Mouse (Mus musculus): Measurements from ENCODE around the gene Ssr2.
"Not testable (repeated sequence)": the region's sequence is repeated elsewhere in the genome, so short reads cannot be mapped to it uniquely, and the experiment has no call there.

Gene Ssr2

DNA sequence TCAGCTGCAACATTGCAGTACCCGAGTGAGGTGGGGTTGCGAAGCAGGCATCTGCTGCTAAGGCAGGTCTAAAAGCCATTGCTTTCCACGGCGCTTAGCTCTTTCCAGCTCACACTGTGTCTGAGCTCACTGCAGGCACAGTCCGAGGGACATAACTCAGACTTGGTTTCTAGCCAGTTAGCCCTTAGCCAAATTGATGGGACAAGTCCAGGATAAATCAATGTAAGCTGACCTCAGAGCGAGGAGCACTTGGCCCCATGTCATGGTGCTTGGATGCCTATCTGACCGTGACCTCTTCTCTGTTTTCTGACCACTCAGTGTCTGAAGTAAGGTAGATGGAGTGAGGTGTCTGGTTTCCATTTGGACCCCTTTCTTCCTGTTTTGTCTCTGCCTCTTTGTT is 11.7 kb upstream of the Ssr2 start:
- DNase-seq (ENCODE audit: low spot score in 2 of 2), result no peak

DNA sequence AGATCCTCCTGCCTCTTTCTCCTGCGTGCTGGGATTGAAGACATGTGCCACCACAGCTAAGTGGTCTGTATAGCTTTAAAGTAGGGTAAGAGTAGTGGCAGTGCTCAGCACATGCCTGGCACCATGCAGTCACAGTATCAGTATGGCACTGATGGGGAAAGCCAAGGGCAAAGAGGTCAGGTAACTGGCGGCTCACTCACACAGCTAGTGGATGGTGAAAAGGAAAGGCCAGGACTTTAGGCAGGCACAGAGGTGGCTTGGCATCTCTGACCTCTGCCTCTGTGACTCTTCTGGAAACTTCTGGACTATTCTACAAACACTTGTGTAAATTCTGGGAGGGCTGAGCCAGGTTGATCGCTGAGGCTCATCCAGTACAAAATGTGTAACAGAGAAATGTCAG is 9.6 kb upstream of the Ssr2 start:
- DNase-seq (ENCODE audit: low spot score in 2 of 2), result no peak

DNA sequence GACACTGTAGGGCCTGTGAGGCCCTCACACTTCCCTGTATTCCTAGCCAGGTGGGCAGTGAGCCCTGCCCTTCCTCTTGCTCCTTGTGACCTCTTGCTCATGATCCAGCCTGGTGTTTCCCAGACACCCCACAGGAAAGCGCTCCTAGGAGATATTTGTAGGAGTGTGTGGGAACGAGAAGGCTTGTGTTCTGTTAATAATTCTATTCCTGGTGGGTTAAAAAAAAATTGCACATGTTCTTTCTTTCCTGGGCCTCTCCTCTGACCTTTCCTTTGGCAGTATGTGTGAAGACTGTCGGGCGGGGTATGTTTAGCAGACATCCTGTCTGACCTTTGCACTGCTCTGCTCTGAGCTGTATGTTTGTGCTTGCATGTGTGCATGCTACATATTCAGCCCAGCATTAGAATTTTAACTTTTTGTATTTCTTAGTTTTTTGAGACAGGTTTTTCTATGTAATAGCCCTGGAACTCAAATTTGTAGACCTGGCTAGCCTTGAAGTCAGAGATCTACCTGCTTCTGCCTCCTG is 9.1 kb upstream of the Ssr2 start:
- no peak for DNase-seq (ENCODE audit: low spot score in 2 of 2)

DNA sequence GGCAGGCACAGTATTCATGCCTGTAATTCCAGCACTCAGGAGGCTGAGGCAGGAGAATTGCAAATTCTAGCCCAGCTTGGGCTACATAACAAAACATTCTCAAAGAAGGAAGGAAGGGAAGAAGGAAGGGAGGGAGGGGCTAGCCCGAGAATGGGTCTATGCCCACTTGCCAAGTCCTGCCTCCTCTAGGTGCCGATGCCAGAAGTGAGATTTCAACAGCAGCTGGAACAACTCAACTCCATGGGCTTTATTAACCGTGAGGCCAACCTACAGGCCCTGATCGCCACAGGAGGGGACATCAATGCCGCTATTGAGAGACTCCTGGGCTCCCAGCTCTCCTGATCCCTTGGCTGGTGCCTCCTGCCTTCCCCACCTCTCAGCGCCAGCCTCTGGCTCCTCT is 7.8 kb upstream of the Ssr2 start:
- no peak for DNase-seq (ENCODE audit: low spot score in 2 of 2)

DNA sequence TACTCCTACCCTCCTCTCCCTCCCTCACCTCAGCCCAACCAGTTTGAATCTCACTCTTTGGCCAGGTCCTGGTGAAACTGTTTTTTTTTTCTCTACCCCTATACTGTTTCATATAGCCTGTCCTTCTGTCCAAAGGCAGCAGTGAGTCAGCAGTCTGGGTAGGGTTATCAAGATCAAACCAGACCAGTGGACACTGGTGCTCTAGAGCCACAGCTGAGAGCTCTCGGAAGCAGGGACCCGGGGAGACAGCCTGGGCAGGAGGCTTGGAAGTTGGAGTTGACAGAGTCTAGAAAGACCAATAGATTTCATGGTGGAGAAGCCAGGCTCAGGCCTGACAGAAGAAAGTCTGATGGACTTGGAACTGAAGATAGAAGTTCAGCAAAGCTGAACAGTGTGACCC is 7.1 kb upstream of the Ssr2 start:
- no peak for DNase-seq (ENCODE audit: low spot score in 2 of 2)

DNA sequence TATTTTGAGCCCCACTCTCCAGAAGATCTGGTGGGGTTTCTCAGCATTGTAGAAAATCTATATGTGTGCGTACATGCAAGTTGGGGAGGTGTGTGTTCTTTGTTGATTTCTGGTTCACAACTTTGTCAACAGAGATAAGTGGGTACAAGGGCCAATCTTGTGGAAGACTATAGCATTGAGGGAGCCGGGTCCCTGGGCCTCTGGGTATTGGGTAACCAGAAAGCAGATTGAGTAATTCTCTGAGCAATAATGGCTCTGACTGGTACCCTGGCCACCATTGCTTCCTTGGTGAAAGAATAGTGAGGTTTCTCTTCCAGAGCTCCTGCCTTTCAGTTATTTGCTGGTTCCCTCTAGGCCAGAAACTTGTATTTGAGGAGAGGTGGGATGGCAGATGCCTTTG is 6.6 kb upstream of the Ssr2 start:
- no peak for DNase-seq (ENCODE audit: low spot score in 2 of 2)

DNA sequence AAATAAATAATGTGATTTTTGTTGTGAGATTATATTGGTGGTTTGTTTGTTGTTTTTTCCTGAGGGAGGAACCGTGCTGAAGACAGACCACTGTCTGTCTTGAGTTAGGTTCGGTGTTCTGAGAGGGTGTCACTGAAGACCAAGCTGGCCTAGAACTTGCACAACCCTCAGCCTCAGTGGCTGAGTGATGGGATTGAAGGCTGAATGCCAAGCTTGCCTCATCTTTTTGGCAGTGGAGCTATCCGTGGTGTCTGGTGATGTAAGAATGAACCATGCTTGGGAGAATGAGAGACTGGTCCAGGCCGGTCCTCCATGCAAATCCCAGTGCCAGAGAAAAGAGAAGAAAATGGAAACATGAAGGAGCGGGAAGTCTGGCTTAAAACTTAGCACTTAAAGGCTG is 6.0 kb upstream of the Ssr2 start:
- DNase-seq (ENCODE audit: low spot score in 2 of 2), result no peak

DNA sequence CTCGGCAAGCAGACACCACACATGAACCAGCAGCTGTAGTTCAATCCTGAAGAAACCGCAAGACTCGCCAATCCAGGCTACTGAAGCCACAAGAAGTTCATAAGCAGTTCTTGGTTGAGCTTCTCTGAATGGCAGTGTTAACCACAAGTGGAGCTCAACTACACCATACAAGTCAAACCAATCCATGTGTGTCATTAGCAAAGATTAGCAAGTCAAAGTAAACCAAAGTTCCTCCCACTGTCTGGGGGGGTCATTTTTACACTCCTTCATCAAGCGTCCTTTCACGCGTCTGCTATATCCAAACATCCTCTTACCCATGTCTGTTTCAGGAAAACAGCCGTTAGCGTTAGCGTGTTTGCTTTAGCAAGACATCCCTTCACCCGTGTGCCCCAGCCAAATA is 5.3 kb upstream of the Ssr2 start:
- no peak for DNase-seq (ENCODE audit: low spot score in 2 of 2)

DNA sequence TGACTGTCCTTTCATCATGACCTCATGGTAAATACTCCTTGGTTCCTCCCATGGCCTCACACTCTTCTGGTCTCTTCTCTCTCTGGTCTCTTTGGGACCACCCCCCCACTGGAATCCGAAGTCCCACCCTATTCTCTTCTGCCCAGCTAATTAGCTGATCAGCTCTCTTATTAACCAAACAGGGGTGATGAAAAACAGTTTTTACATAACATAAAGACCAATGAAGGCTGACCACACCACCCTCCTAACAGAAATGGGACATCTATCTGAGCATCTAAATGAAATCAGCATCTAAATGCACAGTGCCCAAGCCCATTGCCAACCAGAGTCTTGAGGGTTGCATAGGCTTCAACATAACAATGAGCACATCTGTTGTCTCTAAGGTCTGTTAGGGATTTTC is 3.8 kb upstream of the Ssr2 start:
- DNase-seq (ENCODE audit: low spot score in 2 of 2), result no peak

DNA sequence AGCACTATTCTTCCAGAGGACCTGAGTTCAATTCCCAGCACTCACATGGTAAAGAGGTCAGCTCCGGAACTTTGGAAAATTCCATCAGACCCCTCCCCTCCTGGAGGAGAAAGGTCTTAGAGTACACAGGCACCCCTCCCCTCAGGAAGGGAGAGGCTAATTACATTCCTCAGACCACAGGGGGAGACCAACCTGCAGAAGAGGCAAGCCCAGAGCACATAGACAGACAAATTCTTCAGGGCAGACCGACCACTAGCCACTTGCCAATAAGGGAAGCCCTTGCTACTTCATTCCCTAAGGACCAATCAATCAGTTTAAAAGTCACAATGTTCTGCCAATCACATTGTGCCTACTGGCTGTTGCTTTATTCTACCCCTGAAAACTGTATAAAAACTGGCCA is 2.8 kb upstream of the Ssr2 start:
- no peak for DNase-seq (ENCODE audit: low spot score in 2 of 2)

DNA sequence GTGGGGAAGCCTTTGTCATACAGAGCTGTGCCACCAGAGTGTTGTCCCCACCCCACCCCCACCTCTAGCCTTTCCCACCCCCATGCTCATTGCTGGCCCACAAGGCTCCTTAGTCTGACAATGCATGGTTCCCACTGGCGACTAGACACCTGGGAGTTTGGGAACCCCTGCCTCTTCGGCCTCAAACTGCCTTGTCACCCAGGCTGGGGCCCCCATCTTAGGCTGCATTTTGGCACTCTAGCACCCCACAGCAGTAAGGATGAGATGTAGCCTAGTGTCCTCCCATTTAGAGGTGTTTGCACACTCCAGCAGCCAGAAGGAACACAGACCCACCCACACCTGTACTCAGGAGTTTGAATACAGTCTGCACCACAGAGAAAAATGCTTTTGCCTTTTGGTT is 1.9 kb upstream of the Ssr2 start:
- DNase-seq (ENCODE audit: low spot score in 2 of 2), result no peak

DNA sequence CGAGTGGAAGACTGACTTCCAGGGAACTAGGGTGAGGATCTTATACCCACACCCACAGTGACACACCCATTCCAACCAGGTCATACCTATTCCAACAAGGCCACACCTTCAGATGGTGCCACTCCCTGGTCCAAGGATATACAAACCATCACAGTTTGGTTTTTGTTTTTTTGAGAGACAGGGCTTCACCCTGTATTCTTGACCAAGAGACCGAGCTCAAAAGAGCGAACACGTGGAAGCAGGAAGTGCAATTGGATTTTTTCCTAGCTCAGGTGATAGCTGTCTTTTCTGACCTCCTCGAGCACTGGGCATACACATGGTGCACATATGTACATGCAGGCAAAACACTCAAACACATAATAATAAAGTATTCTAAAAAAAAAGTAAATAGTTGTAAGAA is 2.2 kb downstream of the Ssr2 start:
- DNase-seq (ENCODE audit: low spot score in 2 of 2), result not testable (repeated sequence)

DNA sequence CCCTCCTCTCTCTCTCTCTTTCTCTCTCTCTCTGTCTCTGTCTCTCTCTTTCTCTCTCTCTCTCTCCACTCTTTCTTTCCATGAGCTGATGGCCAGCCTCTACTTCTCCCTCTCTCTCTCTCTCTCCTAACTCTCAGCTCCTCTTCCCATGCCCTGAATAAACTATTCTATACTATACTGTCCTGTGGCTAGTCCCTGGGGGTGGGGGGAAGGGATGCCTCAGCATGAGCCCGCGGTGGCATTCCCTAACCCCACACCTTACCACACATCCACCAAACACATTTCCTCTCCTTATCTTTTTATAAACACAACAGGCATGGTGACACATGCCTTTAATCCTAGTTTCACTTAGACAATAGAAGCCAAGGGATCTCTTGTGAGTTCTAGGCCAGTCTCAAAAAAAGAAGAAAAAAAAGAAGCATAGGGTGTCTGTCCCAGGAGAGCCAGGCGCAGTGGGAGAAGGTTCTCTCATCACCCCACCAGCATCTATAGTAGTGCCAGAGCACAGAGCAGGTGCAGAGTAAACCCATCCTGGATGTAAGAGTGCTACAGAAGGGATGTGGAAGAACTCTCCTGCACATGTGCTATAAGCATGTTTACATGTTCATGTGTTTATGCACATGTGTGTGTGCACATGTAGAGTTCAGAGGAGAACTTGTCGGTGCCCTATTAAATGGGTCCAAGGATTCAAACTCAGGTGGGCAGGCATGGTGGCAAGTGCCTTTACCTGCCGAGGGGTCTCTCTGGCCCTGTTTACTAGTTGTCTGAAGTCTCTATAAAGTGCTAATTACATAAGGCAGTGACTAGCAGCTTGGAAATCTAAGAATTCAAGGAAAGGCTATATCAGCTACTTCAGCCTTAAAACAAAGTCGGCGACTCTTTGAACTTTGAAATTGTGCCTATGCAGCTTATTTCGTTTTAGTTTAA is 3.1 kb downstream of the Ssr2 start:
- DNase-seq (ENCODE audit: low spot score in 2 of 2), result no peak

DNA sequence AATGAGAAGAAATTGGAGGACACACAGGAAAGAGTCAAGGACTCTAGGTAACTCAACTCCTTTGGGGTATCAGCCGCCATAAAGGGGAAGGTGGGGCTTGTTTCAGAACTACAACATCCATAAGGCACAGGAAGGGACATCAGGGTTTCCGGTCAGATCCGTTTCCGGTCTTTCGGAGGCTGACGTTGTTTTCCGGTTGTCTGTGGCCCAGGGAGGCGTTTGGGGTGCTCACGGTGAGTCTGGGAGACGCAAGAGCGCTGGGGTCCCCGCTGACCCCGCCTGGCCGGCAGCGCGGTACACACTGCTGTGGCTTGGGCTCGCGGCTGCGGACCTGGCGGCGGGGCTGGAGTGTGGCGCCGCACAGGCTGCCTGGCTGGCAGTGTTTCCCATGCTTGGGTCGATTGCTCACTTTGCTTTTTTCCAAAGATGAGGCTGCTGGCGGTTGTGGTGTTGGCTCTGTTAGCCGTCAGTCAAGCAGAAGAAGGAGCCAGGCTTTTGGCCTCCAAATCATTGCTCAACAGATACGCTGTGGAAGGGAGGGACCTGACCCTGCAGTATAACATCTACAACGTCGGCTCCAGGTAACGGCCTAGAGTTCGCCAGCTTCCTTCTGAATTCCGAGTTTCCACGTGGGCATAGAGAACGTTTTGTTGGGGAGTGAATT is 3.9 kb downstream of the Ssr2 start:
- DNase-seq (ENCODE audit: low spot score in 2 of 2), result peak; percentile 64 to 67

DNA sequence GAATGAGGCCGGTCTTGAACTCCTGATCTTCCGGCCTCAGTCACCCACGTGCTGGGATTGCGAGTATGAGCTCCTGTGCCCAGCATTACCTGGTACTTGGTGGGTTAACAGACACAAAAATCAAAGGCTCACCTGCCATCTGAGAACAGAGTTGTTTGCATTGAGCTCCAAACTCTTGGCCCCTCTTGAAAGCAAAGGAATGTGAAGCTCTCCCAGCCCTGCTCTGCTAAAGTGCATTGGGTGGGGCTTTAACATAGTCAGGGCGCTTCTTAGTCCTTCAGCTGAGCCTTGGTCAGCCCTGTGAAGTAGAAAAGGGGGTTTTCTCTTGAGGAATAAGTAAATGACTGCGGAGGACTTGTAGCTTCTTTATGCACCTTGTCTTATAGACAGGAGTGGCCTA is 10.1 kb downstream of the Ssr2 start:
- no peak for DNase-seq (ENCODE audit: low spot score in 2 of 2)

DNA sequence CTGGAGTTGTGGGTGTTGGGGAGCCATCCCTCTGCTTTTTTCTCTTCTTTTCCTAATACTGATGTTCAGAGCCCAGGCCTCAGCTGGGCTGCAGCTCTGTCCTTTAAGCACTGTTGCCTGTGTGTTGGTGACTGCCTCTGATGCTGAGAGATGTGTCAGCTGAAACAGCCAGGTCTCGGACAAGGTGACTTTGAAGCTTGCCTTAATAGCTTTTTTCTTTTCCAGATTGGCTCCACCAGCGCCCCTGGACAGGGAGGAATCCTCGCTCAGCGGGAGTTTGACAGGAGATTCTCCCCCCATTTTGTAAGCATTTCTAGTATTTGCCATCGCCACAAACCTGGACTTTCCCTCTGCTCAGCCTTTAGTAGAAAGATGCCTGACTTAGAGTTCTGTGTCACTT is 11.0 kb downstream of the Ssr2 start:
- DNase-seq (ENCODE audit: low spot score in 2 of 2), result no peak

DNA sequence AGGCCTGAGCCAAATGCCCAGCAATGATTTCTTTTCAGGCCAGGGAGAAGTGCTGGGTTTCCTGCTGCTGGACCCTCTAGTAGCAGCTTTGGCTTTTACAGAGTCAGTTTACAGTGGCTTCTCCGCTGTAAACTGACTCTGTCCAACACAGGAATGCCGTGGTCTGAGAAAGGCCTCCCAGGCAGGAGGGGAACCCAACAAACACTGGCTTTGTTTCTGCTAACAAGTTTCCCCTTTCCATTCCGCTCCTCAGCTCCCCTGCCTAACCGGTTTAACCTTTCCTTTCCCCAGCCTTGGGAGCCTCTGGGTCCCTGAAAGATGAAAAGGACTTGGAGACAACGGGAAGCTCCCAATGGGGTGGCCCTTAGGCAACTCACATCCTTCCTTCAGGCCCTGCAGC is 14.6 kb downstream of the Ssr2 start:
- no peak for DNase-seq (ENCODE audit: low spot score in 2 of 2)

DNA sequence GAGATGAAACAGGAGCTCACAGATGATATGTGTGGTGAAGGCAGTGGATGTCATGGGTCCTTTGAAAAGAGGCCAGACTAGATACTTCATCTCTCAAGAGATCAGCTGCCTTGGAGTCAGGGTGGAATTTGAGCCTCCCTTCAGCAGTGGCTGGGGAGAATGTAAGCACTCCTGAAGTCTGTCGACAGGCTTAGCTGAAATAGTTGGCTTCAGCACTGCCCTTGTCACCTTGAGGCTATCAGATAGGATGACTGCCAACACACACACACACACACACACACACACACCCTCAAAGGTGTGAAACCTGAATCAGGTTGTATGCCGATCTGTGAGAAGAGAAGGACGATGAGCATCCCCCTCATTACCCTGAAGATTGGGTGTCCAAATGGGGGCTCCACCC is 15.4 kb downstream of the Ssr2 start:
- DNase-seq (ENCODE audit: low spot score in 2 of 2), result no peak

DNA sequence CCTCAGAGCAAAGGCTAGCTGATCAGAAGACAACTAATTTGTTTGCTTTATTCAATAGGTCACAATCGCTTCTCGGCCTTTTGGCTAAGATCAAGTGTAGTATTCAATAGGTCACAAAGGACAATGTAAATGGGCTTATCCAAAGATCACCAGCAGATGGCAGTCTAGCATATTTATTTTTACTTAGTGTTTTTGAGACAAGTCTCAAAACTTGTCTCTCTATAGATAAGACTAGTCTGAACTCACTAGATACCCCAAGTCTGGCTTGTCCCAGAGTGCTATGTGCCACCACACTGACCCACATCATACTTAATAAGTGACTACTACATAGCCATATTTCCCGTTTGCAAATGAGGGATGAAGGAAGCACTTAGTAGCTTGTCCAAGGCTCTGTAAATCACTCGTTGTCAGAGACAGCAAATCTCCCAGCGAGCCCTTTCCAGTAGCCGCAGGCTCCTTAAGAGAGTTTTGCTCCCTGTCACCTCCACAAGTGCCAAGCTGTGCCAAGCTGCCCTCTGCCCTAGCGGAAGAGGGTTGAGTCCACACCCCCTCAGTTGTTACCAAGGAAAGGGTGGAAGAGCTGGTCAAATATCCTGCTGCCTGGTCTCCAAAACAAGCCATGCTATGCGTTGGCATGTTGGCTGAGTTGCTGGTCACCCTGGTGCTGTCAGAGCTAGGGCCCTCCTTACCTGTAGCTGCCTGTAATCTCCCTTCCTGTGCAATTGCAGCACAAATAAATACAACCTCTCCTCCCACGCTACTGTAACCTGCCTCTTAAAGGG is 16.5 kb downstream of the Ssr2 start:
- DNase-seq (ENCODE audit: low spot score in 2 of 2), result no peak

DNA sequence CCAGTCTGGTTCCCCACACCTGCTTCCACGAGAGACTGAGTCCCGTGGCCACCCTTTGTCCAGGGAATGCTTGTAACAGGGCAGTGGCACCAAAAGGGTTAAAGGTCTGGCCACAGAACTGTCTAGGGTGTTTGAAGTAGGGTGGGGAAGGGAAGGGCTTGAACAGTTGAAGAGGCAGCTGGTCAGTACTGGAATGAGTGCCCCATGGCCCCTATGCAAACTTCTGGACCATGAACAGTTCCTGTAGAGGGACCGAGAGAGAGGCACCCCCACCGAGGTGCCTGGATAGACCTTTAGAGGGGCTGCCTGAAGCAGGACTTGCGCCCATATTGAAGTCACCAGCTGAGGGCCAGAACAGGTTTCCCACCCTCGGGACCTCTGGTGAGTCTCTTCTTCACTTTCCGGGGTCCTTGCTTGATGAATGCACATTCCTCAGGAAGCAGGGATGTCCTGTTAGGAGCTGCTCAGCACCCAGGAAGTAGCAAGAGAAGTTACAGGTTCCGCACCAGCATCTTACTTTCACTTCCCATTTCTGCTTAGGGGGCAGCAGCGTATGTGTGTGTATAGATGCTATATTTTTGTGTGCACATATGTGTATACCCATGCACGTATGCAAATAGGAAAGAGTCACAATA is 17.4 kb downstream of the Ssr2 start:
- DNase-seq (ENCODE audit: low spot score in 2 of 2), result no peak

DNA sequence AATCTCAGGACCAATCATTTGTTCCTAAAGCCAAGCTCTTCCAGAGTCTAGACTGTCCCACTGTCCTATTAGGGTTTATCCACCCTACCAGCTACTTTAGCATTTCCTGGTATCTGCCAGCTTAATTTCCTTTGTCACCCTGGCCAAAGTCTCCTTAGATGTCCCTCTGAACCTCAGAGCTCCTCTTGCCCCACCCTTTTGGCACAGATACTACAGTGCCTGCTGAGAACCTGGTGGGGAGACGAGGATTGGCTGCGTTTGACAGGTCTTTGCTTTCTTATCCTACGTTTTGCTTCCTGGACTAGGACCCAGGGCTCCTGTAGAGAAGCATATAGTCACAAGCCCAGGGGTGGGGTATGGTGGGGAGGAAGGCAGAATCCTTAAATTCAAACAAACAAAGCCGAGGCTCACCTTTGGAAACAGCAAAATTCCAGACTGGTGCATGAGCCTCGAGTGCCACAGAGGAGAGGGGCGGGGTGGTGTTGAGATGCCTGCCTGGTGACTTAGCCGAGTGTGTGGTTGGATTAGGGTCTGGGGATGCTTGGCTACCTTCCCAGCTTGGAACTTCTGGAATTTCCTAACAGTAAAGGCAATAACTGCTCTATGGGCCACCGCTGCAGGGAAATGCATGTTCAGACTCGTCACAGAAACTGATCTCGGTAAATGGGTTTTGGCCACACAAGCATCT is 18.4 kb downstream of the Ssr2 start:
- DNase-seq (ENCODE audit: low spot score in 2 of 2), result no peak
